Mouse (Mus musculus): Measurements from ENCODE around the gene Ppm1h.

GRCm38 (mm10) chr10:122829801-122830217, 151.2 kb downstream of the Ppm1h start:
- peak; percentile 18; the same call in 1 of the 2 replicates for TF ChIP-seq EP300 (IDR thresholded peaks at IDR 0.05)
- TF ChIP-seq CTCF (IDR thresholded peaks at IDR 0.05): no peak

Measured in lung, postnatal 0 days (tissue).